Mouse (Mus musculus): ENCODE data around the gene Pm20d2. TPM values are rescaled to one million over a fixed set of nuclear protein-coding genes. Genes with fewer than 3 reads are reported as not detected.

Pm20d2 gene
- polyA plus RNA-seq, 1 experiment from 2014 or later: 1.9 TPM

- H3K27ac ChIP-seq (ENCODE audit: low read length): no peak overlapping the region
- H3K4me1 ChIP-seq (ENCODE audit: control insufficient read depth, insufficient read depth, low read length): no peaks in the 10 kb centered on the region
- no peak for ATAC-seq
- no peak overlapping the region for H3K9ac ChIP-seq (ENCODE audit: low read depth, low read length)
- no peak overlapping the region for H3K4me2 ChIP-seq (ENCODE audit: low read length)
- H3K27me3 ChIP-seq (ENCODE audit: control insufficient read depth, insufficient read depth, low read depth, low read length): no peaks in the 10 kb centered on the region
- H3K9me3 ChIP-seq (replicated peaks; ENCODE audit: control insufficient read depth, low read length, poor library complexity, severe bottlenecking): no peaks in the 10 kb centered on the region; the same call in 1 of the 2 replicates
- no peaks in the 10 kb centered on the region for H3K36me3 ChIP-seq (ENCODE audit: control insufficient read depth, insufficient read depth, low read length)
- no peak overlapping the region for H3K4me3 ChIP-seq (ENCODE audit: low read depth, low read length)
- WGBS: 3% methylated on average over 2 of the region's 2 CpGs
Measured at GRCm38 (mm10) chr4:33198117-33198516, 8.6 kb upstream of the Pm20d2 start.

DNA sequence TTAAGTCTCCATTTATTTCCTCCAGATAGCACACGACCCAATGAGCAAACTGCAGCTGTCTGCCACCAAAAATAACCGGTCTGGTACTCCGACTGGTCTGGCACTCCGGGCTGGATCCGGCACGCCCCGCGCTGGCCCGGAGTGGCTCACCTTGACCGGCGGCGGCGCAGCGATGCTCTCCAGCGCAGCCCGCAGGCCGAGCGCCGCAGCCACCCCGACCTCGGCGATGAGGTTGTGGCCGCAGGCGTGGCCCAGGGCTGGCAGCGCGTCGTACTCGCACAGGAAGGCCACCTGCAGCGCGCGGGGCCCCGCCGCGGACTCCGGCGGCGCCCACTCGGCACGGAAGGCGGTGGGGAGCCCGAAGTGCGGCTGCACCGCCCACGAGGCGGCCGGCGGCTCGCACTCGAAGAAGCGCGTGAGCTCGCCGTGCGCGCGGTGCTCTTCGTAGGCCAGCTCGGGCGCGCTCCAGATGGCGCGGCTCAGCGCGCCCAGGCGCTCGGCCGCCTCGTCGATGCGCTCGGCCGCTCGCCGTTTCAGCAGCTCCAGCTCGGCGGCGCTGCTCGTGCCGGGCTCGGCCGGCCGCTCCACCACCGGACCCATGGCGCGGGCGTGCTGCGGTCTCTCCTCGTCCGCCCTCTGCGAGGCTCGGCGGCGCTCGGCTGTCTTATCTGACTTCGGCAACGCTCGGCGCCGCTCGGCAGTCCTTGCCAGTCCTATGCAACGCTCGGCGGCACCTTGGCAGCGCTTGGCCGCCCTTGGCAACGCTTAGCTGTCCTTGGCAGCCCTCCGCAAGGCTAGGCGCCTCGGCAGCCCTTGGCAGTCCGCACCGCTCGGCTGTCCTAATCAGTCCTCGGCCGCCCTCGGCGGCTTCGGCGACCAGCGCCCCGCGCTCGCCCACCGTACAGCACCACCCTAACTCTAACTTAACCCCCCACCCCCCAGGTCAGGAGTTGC, 479 bp downstream of the Pm20d2 start:
- WGBS: under 1% methylated on average over 90 of the region's 123 CpGs

DNA sequence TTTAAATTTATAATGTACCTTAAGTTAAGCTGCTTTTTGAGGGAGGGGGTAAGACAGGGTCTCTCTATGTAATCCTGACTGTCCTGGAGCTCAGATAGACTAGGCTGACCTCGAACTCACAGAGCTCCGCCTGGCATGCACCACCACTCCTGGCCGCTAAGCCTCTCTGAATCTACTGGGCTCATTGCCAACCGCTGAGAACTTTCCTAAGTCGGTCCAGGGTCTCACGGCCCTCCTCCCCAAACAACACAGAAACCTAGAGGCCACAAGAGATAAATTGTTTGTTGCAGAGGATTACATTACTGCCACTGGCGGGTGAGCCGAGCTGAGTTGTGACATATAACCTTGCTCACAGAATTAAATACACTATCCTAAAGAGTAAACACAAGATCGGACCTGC, 1.4 kb downstream of the Pm20d2 start:
- 0 out of 2 replicates have a peak overlapping the region, but pooled peaks have one; percentile 5 for H3K27ac ChIP-seq (ENCODE audit: low read length)
- peak overlapping the region; percentile 78 for H3K4me3 ChIP-seq (ENCODE audit: low read depth, low read length)
- no peaks in the 10 kb centered on the region for H3K9me3 ChIP-seq (replicated peaks; ENCODE audit: control insufficient read depth, low read length, poor library complexity, severe bottlenecking)
- peak overlapping the region; percentile 91 for H3K4me2 ChIP-seq (ENCODE audit: low read length)
- no peaks in the 10 kb centered on the region; the same call in 1 of the 2 replicates for H3K27me3 ChIP-seq (ENCODE audit: control insufficient read depth, insufficient read depth, low read depth, low read length)
- 16% methylated on average over 9 of the region's 9 CpGs for WGBS
- peaks cover 7% of the 10 kb centered on the region; the same call in 1 of the 2 replicates for H3K36me3 ChIP-seq (ENCODE audit: control insufficient read depth, insufficient read depth, low read length)
- peaks cover 7% of the 10 kb centered on the region; the same call in 1 of the 2 replicates for H3K4me1 ChIP-seq (ENCODE audit: control insufficient read depth, insufficient read depth, low read length)
- H3K9ac ChIP-seq (ENCODE audit: low read depth, low read length): no peak overlapping the region
- ATAC-seq: no peak

More for the DNA sequence above, 479 bp downstream of the Pm20d2 start:
- peak overlapping the region; percentile 78 for H3K4me3 ChIP-seq (ENCODE audit: low read depth, low read length)
- H3K27me3 ChIP-seq (ENCODE audit: control insufficient read depth, insufficient read depth, low read depth, low read length): no peaks in the 10 kb centered on the region; the same call in 1 of the 2 replicates
- peaks cover 7% of the 10 kb centered on the region; the same call in 1 of the 2 replicates for H3K4me1 ChIP-seq (ENCODE audit: control insufficient read depth, insufficient read depth, low read length)
- H3K9me3 ChIP-seq (replicated peaks; ENCODE audit: control insufficient read depth, low read length, poor library complexity, severe bottlenecking): no peaks in the 10 kb centered on the region
- peak; percentile 96 for ATAC-seq
- peak overlapping the region; percentile 87 for H3K9ac ChIP-seq (ENCODE audit: low read depth, low read length)
- H3K27ac ChIP-seq (ENCODE audit: low read length): peak overlapping the region; percentile 95
- peak overlapping the region; percentile 91 for H3K4me2 ChIP-seq (ENCODE audit: low read length)
- peaks cover 7% of the 10 kb centered on the region; the same call in 1 of the 2 replicates for H3K36me3 ChIP-seq (ENCODE audit: control insufficient read depth, insufficient read depth, low read length)

DNA sequence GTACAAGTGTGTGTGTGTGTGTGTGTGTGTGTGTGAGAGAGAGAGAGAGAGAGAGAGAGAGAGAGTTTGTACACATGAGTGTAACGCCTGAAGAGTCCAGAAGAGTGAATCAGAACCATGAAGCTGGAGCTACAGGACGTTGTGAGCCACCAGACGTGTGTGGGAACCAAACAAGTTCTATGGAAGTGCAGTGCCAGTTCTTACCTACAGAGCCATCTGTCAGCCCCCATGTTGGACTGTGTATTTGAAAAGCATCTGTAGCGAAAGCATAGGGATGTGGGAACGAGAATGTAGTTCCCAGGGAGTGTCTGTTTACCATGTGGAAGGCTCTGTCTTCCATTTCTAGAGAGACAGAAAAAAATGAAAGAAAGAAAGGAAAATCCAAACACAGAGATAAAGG, 6.1 kb downstream of the Pm20d2 start:
- ATAC-seq: no peak

GRCm38 (mm10) chr4:33152087-33153038, 37.2 kb downstream of the Pm20d2 start:
- ATAC-seq: no peak
- Histone ChIP-seq H3K36me3 (ENCODE audit: control insufficient read depth, insufficient read depth, low read length) (no peaks in the 10 kb centered on the region), H3K4me3 (ENCODE audit: low read depth, low read length) (no peak overlapping the region), H3K9ac (ENCODE audit: low read depth, low read length) (no peak overlapping the region), H3K9me3 (replicated peaks; ENCODE audit: control insufficient read depth, low read length, poor library complexity, severe bottlenecking) (no peaks in the 10 kb centered on the region), H3K4me1 (ENCODE audit: control insufficient read depth, insufficient read depth, low read length) (no peaks in the 10 kb centered on the region), H3K27ac (ENCODE audit: low read length) (no peak overlapping the region), H3K27me3 (ENCODE audit: control insufficient read depth, insufficient read depth, low read depth, low read length) (no peaks in the 10 kb centered on the region), H3K4me2 (ENCODE audit: low read length) (no peak overlapping the region)
- whole genome bisulfite sequencing: 90% methylated on average over 26 of the region's 26 CpGs

More for the DNA sequence above, 6.1 kb downstream of the Pm20d2 start:
- Histone ChIP-seq H3K27ac (ENCODE audit: low read length) (no peak overlapping the region), H3K9me3 (replicated peaks; ENCODE audit: control insufficient read depth, low read length, poor library complexity, severe bottlenecking) (no peaks in the 10 kb centered on the region), H3K4me1 (ENCODE audit: control insufficient read depth, insufficient read depth, low read length) (0 out of 2 replicates have a peak, but pooled peaks cover 4% of the 10 kb centered on the region), H3K36me3 (ENCODE audit: control insufficient read depth, insufficient read depth, low read length) (peaks cover 20% of the 10 kb centered on the region), H3K4me3 (ENCODE audit: low read depth, low read length) (no peak overlapping the region), H3K9ac (ENCODE audit: low read depth, low read length) (no peak overlapping the region), H3K27me3 (ENCODE audit: control insufficient read depth, insufficient read depth, low read depth, low read length) (no peaks in the 10 kb centered on the region), H3K4me2 (ENCODE audit: low read length) (no peak overlapping the region)
- WGBS: 87% methylated on average over 5 of the region's 5 CpGs

- Histone ChIP-seq H3K4me3 (ENCODE audit: low read depth, low read length) (no peak overlapping the region), H3K4me2 (ENCODE audit: low read length) (no peak overlapping the region), H3K9me3 (replicated peaks; ENCODE audit: control insufficient read depth, low read length, poor library complexity, severe bottlenecking) (no peaks in the 10 kb centered on the region), H3K27me3 (ENCODE audit: control insufficient read depth, insufficient read depth, low read depth, low read length) (no peaks in the 10 kb centered on the region), H3K4me1 (ENCODE audit: control insufficient read depth, insufficient read depth, low read length) (peaks cover 5% of the 10 kb centered on the region), H3K27ac (ENCODE audit: low read length) (no peak overlapping the region), H3K36me3 (ENCODE audit: control insufficient read depth, insufficient read depth, low read length) (no peaks in the 10 kb centered on the region), H3K9ac (ENCODE audit: low read depth, low read length) (0 out of 2 replicates have a peak overlapping the region, but pooled peaks have one; percentile 7)
- ATAC-seq: no peak
- 34% methylated on average over 7 of the region's 7 CpGs for WGBS
Measured at GRCm38 (mm10) chr4:33149150-33149549, 40.4 kb downstream of the Pm20d2 start.

DNA sequence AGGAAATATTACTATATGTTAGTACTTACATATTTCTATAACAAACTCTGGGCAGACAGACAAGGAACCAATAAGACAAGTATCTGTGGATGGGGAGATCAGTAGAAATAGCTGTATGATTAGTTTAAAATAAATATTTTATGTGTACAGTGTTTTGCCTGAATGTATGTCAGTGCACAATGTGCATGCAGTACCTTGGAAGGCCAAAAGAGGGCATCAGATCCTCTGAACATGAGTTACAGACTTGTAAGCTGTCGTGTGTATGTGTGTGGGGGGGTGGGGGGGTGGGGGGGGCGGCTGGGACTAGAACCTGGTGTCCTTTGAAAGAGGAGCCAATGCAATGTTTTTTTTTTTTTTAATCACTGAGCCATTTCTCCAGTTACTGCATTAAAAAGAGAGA, 41.7 kb downstream of the Pm20d2 start:
- no peak overlapping the region for H3K4me2 ChIP-seq (ENCODE audit: low read length)
- 6% methylated on average over 2 of the region's 2 CpGs for WGBS
- no peaks in the 10 kb centered on the region for H3K9me3 ChIP-seq (replicated peaks; ENCODE audit: control insufficient read depth, low read length, poor library complexity, severe bottlenecking)
- H3K4me1 ChIP-seq (ENCODE audit: control insufficient read depth, insufficient read depth, low read length): peaks cover 5% of the 10 kb centered on the region
- no peak overlapping the region for H3K4me3 ChIP-seq (ENCODE audit: low read depth, low read length)
- no peak overlapping the region for H3K27ac ChIP-seq (ENCODE audit: low read length)
- H3K27me3 ChIP-seq (ENCODE audit: control insufficient read depth, insufficient read depth, low read depth, low read length): no peaks in the 10 kb centered on the region
- H3K36me3 ChIP-seq (ENCODE audit: control insufficient read depth, insufficient read depth, low read length): no peaks in the 10 kb centered on the region
- no peak for ATAC-seq
- no peak overlapping the region for H3K9ac ChIP-seq (ENCODE audit: low read depth, low read length)

GRCm38 (mm10) chr4:33146679-33147291, 42.8 kb downstream of the Pm20d2 start:
- Histone ChIP-seq H3K27ac (ENCODE audit: low read length) (no peak overlapping the region), H3K4me3 (ENCODE audit: low read depth, low read length) (peak overlapping the region; percentile 7; the same call in 1 of the 2 replicates), H3K27me3 (ENCODE audit: control insufficient read depth, insufficient read depth, low read depth, low read length) (no peaks in the 10 kb centered on the region), H3K4me1 (ENCODE audit: control insufficient read depth, insufficient read depth, low read length) (peaks cover 5% of the 10 kb centered on the region), H3K9me3 (replicated peaks; ENCODE audit: control insufficient read depth, low read length, poor library complexity, severe bottlenecking) (no peaks in the 10 kb centered on the region), H3K4me2 (ENCODE audit: low read length) (peak overlapping the region; percentile 43), H3K36me3 (ENCODE audit: control insufficient read depth, insufficient read depth, low read length) (no peaks in the 10 kb centered on the region), H3K9ac (ENCODE audit: low read depth, low read length) (peak overlapping the region; percentile 48; the same call in 1 of the 2 replicates)
- 34% methylated on average over 20 of the region's 20 CpGs for WGBS
- peak; percentile 56 for ATAC-seq

All from midbrain, embryonic 16.5 days (tissue).